Mouse (Mus musculus): ENCODE measurements around the gene Tubb4b. TPM values are rescaled to one million over a fixed set of nuclear protein-coding genes. Genes with fewer than 3 reads are reported as not detected.
A peak's percentile ranks its signal among the peaks of the same experiment; 100 is the strongest.

Gene Tubb4b
- polyA plus RNA-seq, 1 experiment from 2014 or later: 425 TPM

GRCm38 (mm10) chr2:25217666-25218065, 6.8 kb downstream of the Tubb4b start:
- H3K27ac ChIP-seq: no peak overlapping the region
- peaks cover 10% of the 10 kb centered on the region for H3K36me3 ChIP-seq
- H3K9me3 ChIP-seq: no peaks in the 10 kb centered on the region
- H3K4me1 ChIP-seq: no peaks in the 10 kb centered on the region
- 59% methylated on average over 2 of the region's 2 CpGs for WGBS
- peaks cover 5% of the 10 kb centered on the region; the same call in 1 of the 2 replicates for H3K27me3 ChIP-seq
- H3K4me2 ChIP-seq (replicated peaks): no peak overlapping the region
- H3K4me3 ChIP-seq: no peak overlapping the region
- no peak for ATAC-seq (ENCODE audit: low FRiP score, low read depth)
- H3K9ac ChIP-seq: no peak overlapping the region

- H3K27ac ChIP-seq: no peak within 1 kb of the TSS
- H3K9me3 ChIP-seq: no peaks in the 10 kb centered on the region
- H3K36me3 ChIP-seq: peaks cover 4% of the 10 kb centered on the region; the same call in 1 of the 2 replicates
- H3K9ac ChIP-seq: no peak within 1 kb of the TSS
- peaks cover 15% of the 10 kb centered on the region for H3K4me1 ChIP-seq
- no peak within 1 kb of the TSS for H3K4me3 ChIP-seq
- whole genome bisulfite sequencing: 74% methylated on average over 3 of the region's 3 CpGs
- no peak for ATAC-seq (ENCODE audit: low FRiP score, low read depth)
- H3K27me3 ChIP-seq: peaks cover 6% of the 10 kb centered on the region; the same call in 1 of the 2 replicates
- H3K4me2 ChIP-seq (replicated peaks): no peak within 1 kb of the TSS
These were observed 10.1 kb downstream of the Tubb4b start, which contains the start of gene Stpg3 for GRCm38 (mm10) chr2:25214444-25214843. Gene Stpg3 (minus strand): TSS chr2:25214637.

GRCm38 (mm10) chr2:25213266-25213865, 11.1 kb downstream of the Tubb4b start:
- Histone ChIP-seq H3K27me3 (peaks cover 3% of the 10 kb centered on the region; the same call in 1 of the 2 replicates), H3K36me3 (peaks cover 11% of the 10 kb centered on the region), H3K4me3 (no peak overlapping the region), H3K27ac (no peak overlapping the region), H3K4me1 (peaks cover 15% of the 10 kb centered on the region), H3K9me3 (no peaks in the 10 kb centered on the region), H3K4me2 (replicated peaks) (no peak overlapping the region), H3K9ac (no peak overlapping the region)
- 63% methylated on average over 23 of the region's 23 CpGs for WGBS
- ATAC-seq (ENCODE audit: low FRiP score, low read depth): no peak

DNA sequence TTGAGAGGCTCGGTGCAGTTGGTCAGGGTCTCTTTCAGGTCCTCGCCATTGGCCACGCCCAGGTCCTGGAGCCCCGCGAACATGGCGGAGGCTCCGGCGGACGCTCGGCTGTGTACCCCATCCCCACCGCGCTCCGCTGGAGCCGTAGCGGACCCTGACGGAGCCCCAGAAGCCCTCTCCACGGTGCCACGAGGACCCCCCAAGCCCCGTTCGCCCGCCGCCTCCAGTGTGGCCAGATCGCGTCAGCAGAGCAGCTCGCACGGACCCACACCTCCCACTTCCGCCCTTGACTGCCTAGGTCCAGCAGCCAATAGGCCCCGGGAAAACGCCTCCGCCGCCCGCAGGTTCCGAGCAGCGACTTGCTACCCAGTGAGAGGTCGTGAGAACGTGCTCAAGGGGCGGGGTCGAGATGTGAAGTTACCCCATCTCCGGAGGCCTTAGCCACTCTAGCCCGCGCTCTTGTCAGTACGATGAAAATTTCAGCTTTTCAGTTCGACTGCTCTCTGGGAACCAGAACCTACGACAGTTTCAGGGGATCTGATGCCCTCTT, 13.3 kb downstream of the Tubb4b start, which contains the start of gene Nelfb:
Gene Nelfb, minus strand, starts transcription at position 369 of the 550 bp plus-strand sequence.
- Histone ChIP-seq H3K27ac (peak within 1 kb of the TSS; percentile 90), H3K4me2 (replicated peaks) (peak within 1 kb of the TSS; percentile 94), H3K27me3 (peaks cover 3% of the 10 kb centered on the region; the same call in 1 of the 2 replicates), H3K9me3 (no peaks in the 10 kb centered on the region), H3K9ac (peak within 1 kb of the TSS; percentile 90), H3K36me3 (peaks cover 33% of the 10 kb centered on the region), H3K4me3 (peak within 1 kb of the TSS; percentile 71), H3K4me1 (peaks cover 15% of the 10 kb centered on the region)
- ATAC-seq (ENCODE audit: low FRiP score, low read depth): peak; percentile 94
- WGBS: under 1% methylated on average over 44 of the region's 44 CpGs

DNA sequence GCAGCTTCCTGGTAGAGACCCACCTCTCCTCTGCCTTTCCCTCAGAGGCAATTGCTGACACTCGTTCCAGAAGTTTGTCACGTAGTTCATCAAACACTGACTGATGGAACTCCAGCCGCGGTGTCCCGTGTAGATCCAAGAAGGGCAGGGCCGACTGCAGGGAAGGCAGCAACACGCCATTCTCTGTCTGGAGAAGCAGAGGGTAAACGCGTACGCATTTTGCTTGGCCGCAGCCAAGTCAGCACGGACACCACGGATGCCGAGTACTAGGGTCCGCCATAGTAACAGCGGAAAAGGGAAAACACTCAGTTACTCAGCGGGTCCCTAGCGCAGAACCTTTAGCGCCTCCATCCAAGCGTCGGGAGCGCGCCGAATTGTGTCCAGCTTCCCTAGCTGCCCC, 13.8 kb downstream of the Tubb4b start:
- peaks cover 15% of the 10 kb centered on the region for H3K4me1 ChIP-seq
- peak overlapping the region; percentile 94 for H3K4me2 ChIP-seq (replicated peaks)
- WGBS: under 1% methylated on average over 24 of the region's 24 CpGs
- peaks cover 3% of the 10 kb centered on the region; the same call in 1 of the 2 replicates for H3K27me3 ChIP-seq
- peak; percentile 6; the same call in 1 of the 2 replicates for ATAC-seq (ENCODE audit: low FRiP score, low read depth)
- H3K27ac ChIP-seq: peak overlapping the region; percentile 90
- peaks cover 38% of the 10 kb centered on the region for H3K36me3 ChIP-seq
- peak overlapping the region; percentile 90 for H3K9ac ChIP-seq
- peak overlapping the region; percentile 71 for H3K4me3 ChIP-seq
- no peaks in the 10 kb centered on the region for H3K9me3 ChIP-seq

DNA sequence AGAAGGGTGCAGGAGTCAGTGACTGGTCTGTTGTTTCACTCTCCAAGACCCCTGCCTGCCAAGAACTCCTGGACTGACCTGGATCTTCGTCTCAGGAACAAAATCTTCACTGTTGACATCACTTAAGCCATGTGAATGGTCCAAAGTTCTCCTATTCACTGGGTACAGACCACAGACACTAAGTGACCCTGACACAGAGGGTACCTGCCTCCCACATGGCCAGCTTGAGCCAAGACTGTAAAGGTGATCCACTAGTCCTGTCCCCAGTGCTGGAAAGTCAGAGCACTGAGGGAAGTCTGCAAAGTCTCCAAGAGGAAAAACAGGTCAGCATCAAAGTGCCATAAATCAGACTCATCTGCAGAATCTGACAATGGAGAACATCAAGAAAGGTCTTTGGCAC, 16.9 kb downstream of the Tubb4b start:
- Histone ChIP-seq H3K36me3 (peaks cover 69% of the 10 kb centered on the region), H3K4me3 (no peak overlapping the region), H3K9ac (no peak overlapping the region), H3K4me1 (peaks cover 15% of the 10 kb centered on the region), H3K27me3 (0 out of 2 replicates have a peak, but pooled peaks cover under 1% of the 10 kb centered on the region), H3K9me3 (no peaks in the 10 kb centered on the region), H3K27ac (no peak overlapping the region), H3K4me2 (replicated peaks) (no peak overlapping the region)
- ATAC-seq (ENCODE audit: low FRiP score, low read depth): no peak
- 87% methylated on average over 1 of the region's 1 CpGs for WGBS

DNA sequence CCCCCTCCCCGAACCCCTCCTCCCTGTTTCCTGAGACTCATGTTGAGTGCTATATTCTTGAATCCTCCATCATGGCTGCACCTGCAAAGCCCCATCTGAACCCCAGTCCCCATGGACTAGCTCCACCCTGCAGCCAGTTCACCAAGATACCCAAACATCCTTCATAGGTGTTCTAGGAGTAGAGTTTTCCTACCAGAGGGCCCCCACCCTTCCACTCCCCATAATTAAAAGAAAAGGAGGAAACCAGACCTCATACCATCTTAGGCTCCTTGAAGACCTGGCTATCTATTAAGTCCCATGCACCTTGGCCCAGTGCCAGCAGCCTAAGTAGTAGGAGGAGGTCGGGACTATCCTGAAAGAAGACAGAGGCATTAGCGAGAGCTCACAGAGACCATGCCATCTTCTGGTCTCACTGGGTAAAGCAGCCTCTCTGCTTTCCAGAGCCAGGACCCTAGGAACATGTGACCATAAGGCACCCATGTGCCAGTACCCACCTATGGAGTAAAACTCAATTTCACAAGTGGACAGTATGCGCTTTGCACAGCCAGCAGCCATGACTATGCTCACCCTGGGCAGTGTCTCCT, 20.8 kb downstream of the Tubb4b start:
- WGBS: 75% methylated on average over 4 of the region's 4 CpGs
- Histone ChIP-seq H3K36me3 (peaks cover 99% of the 10 kb centered on the region), H3K4me3 (no peak overlapping the region), H3K4me1 (no peaks in the 10 kb centered on the region), H3K9ac (no peak overlapping the region), H3K4me2 (replicated peaks) (no peak overlapping the region), H3K27me3 (no peaks in the 10 kb centered on the region), H3K9me3 (no peaks in the 10 kb centered on the region), H3K27ac (no peak overlapping the region)
- no peak for ATAC-seq (ENCODE audit: low FRiP score, low read depth)

- H3K4me3 ChIP-seq: no peak overlapping the region
- H3K27ac ChIP-seq: no peak overlapping the region
- H3K9me3 ChIP-seq: no peaks in the 10 kb centered on the region
- WGBS: 93% methylated on average over 2 of the region's 2 CpGs
- peaks cover 18% of the 10 kb centered on the region for H3K27me3 ChIP-seq
- no peak for ATAC-seq (ENCODE audit: low FRiP score, low read depth)
- 0 out of 2 replicates have a peak, but pooled peaks cover 4% of the 10 kb centered on the region for H3K4me1 ChIP-seq
- H3K4me2 ChIP-seq (replicated peaks): no peak overlapping the region
- H3K9ac ChIP-seq: no peak overlapping the region
- H3K36me3 ChIP-seq: peaks cover 77% of the 10 kb centered on the region
These were observed 23.9 kb downstream of the Tubb4b start for GRCm38 (mm10) chr2:25200631-25201030.

DNA sequence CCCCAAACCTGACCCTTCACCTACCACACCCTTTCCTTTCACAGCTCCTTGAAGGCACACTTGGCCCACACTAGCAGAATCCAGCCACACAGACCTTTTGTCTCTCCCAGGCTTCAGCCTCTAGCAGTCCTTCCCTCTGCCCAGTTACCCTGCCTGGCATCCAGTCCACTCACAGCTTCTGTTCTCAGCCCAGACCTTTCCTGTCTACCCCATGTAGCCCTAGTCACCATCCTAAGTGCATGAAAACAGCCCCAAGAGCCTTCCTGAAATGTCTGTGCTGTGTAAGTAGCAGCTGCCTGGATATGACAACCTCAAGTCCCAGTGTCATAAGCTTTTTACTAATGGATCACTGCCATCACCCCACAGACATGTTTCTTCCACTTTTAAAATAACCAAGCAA, 26.6 kb downstream of the Tubb4b start:
- H3K9me3 ChIP-seq: no peaks in the 10 kb centered on the region
- ATAC-seq (ENCODE audit: low FRiP score, low read depth): no peak
- no peak overlapping the region for H3K27ac ChIP-seq
- no peak overlapping the region for H3K4me3 ChIP-seq
- peaks cover 51% of the 10 kb centered on the region for H3K36me3 ChIP-seq
- H3K27me3 ChIP-seq: peaks cover 38% of the 10 kb centered on the region
- H3K9ac ChIP-seq: no peak overlapping the region
- no peak overlapping the region for H3K4me2 ChIP-seq (replicated peaks)
- H3K4me1 ChIP-seq: peaks cover 12% of the 10 kb centered on the region

- Histone ChIP-seq H3K4me1 (peaks cover 12% of the 10 kb centered on the region), H3K9me3 (no peaks in the 10 kb centered on the region), H3K36me3 (peaks cover 43% of the 10 kb centered on the region), H3K4me2 (replicated peaks) (0 out of 2 replicates have a peak overlapping the region, but pooled peaks have one; percentile 55), H3K4me3 (no peak overlapping the region), H3K27me3 (peaks cover 38% of the 10 kb centered on the region), H3K9ac (no peak overlapping the region), H3K27ac (no peak overlapping the region)
- WGBS: 25% methylated on average over 2 of the region's 2 CpGs
- no peak for ATAC-seq (ENCODE audit: low FRiP score, low read depth)
These were observed 27.3 kb downstream of the Tubb4b start for GRCm38 (mm10) chr2:25197191-25197590.

GRCm38 (mm10) chr2:25196172-25196954, 28.1 kb downstream of the Tubb4b start, which contains the start of gene Tor4a:
Gene Tor4a (minus strand): TSS chr2:25196886.
- 4% methylated on average over 8 of the region's 8 CpGs for WGBS
- Histone ChIP-seq H3K4me3 (peak within 1 kb of the TSS; percentile 33), H3K4me1 (peaks cover 12% of the 10 kb centered on the region), H3K27ac (0 out of 2 replicates have a peak within 1 kb of the TSS, but pooled peaks have one; percentile 3), H3K27me3 (peaks cover 38% of the 10 kb centered on the region), H3K9me3 (no peaks in the 10 kb centered on the region), H3K9ac (no peak within 1 kb of the TSS), H3K4me2 (replicated peaks) (peak within 1 kb of the TSS; percentile 55), H3K36me3 (peaks cover 35% of the 10 kb centered on the region)
- 0 out of 2 replicates have a peak, but pooled peaks have one; percentile 48 for ATAC-seq (ENCODE audit: low FRiP score, low read depth)
